Mouse (Mus musculus) bone marrow, adult 2 months (tissue): ENCODE data around the gene Efnb2. TPM values are rescaled to one million over a fixed set of nuclear protein-coding genes. Genes with fewer than 3 reads are reported as not detected.

ENCODE experiments used
- H3K27ac ChIP-seq: fragments of 200-500 bp; 2 replicates; pipeline ENCODE4 v1.5.1; 2012; ENCODE audit warnings: low read depth, mild to moderate bottlenecking, control low read depth, inconsistent platforms, low read length; ENCODE audit not compliant: control insufficient read depth, poor library complexity, insufficient read depth
- H3K4me1 ChIP-seq: fragments of 200-500 bp; 2 replicates; pipeline ENCODE4 v1.6.1; 2011; ENCODE audit warnings: low read length; ENCODE audit not compliant: control insufficient read depth, insufficient read depth
- H3K4me3 ChIP-seq: fragments of 200-500 bp; replicated peaks from 2 replicates; pipeline ENCODE3; 2011; ENCODE audit warnings: mild to moderate bottlenecking, low read depth, low read length, control low read depth; ENCODE audit not compliant: control insufficient read depth
- CTCF ChIP-seq: fragments of 200-500 bp; IDR thresholded peaks from 2 replicates; pipeline ENCODE4 v1.5.1; 2011; ENCODE audit warnings: low read length, control low read depth; ENCODE audit not compliant: control insufficient read depth, insufficient read depth
- POLR2A ChIP-seq: fragments of 200-500 bp; IDR thresholded peaks from 2 replicates; pipeline ENCODE4 v1.6.1; 2011; ENCODE audit warnings: low read depth, mild to moderate bottlenecking, control low read depth, low read length, borderline replicate concordance; ENCODE audit not compliant: control insufficient read depth
- WGBS: fragments of 180-500 bp; shearing (Covaris S2); methylation state at CpG from one replicate; pipeline ENCODE4 v1.1.7; 2018; 5-methylcytosine and 5-hydroxymethylcytosine counted together
- polyA plus RNA-seq: library from polyadenylated mRNA; stranded (reverse); fragments of >200 nt; gene quantifications from 2 replicates; pipeline ENCODE4 v1.2.4, GENCODE M21; 2011; ENCODE audit warnings: low replicate concordance; ENCODE audit not compliant: missing spikeins, insufficient read depth, insufficient read length

Gene Efnb2
- polyA plus RNA-seq, 1 experiment: 2.9 TPM

DNA sequence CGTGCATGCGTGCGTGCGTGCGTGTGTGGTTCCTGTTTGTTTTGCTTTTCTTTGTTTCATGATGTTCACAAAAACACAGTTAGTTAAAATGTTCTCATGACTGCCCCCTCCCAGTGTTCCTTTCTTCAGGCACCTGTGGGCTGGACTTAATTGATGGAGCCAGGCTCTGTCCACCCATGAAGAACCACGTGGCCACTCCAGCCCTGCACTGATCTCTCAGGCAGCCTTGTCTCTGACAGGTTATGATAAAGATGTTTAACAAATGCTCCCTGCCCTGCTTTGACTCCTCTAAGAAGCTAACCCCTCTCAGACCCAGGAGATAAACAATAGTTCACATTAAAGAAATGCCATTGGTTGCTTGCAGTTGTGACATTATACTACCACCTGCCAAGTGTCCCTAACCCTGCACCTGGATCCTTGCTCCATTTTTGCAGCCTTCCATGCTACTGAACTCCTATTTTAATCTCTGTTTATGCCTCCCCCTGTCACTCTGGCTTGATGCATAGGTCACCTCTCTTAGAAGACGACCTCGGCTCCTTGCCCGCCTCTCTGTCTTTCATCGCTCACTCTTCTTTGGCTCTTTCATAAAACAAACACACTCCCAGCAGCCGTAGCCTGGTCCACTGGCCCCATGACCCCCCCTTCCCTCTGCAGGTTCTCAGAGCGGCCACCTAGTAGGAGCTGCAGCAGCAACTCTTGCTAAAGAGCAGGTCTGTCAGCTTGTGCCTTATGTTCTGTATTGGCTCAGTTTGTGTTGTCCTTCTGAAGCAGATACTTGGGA, 65.0 kb downstream of the Efnb2 start:
- Histone ChIP-seq H3K4me3 (no peak overlapping the region), H3K27ac (no peak overlapping the region), H3K4me1 (no peaks in the 10 kb centered on the region)
- 87% methylated on average over 12 of the region's 12 CpGs for WGBS
- TF ChIP-seq POLR2A (no peak), CTCF (no peak)

DNA sequence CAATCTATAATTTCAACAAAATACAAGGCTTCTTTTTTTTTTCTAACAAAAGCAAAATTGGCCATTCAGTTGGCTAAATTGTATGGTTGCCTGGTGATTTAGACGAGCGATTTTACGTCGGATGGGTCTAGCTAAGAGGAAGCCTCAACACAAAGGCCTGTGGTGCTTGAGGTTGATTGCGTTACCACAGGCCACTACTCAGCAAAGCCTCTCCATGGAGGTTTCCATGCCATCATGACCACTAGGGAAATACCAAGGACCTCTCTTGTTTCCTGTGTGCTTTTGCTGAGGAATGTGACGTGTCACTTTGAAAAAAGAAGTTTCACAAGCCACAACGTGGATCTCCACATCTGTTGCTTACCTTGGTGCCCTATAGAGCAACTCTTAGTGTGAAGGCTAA, 67.2 kb downstream of the Efnb2 start:
- Histone ChIP-seq H3K4me1 (no peaks in the 10 kb centered on the region), H3K4me3 (no peak overlapping the region), H3K27ac (no peak overlapping the region)
- TF ChIP-seq CTCF (no peak), POLR2A (no peak)
- 5% methylated on average over 7 of the region's 7 CpGs for WGBS

DNA sequence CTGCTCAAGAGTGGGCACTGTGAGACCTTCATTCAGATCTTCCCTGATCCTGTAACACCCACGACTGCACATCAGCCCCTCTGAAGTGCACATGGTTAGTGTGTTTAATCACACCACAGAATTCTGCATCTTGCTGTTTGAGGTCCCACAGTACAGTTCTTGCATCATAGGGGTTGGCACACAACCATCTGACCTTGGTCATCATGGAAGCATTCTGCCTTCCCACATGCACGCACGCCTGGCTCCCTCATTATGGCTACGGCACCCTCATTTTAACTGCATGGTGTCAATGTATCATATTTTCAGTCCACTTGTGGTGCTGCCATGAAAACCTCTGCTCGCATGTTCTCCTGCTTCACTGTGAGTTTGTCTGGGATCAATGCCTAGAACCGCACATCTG, 67.7 kb downstream of the Efnb2 start:
- TF ChIP-seq CTCF: no peak
- TF ChIP-seq POLR2A: no peak
- no peaks in the 10 kb centered on the region for H3K4me1 ChIP-seq
- no peak overlapping the region for H3K27ac ChIP-seq
- no peak overlapping the region for H3K4me3 ChIP-seq
- WGBS: 72% methylated on average over 6 of the region's 6 CpGs

DNA sequence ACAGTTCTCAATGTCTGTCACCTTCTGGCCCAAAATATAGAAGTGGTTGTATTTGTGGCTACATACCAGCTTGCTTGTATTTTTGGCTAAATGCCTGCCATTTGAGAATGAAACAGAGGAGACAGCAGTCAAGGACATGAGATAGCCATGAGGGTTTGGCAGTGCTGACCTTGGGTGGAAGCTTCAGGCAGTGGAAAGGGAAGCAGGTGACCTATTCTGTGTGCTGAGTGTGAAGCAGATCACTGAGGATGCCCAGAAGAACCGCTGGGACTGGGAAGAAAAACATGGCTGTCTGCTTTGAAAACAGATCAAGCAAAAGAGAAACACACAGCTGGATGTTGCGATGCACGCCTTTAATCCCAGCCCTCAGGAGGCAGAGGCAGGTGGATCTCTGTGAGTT, 68.7 kb downstream of the Efnb2 start:
- Histone ChIP-seq H3K4me1 (no peaks in the 10 kb centered on the region), H3K27ac (no peak overlapping the region), H3K4me3 (no peak overlapping the region)
- no peak for TF ChIP-seq POLR2A
- no peak for TF ChIP-seq CTCF
- 77% methylated on average over 3 of the region's 3 CpGs for WGBS

DNA sequence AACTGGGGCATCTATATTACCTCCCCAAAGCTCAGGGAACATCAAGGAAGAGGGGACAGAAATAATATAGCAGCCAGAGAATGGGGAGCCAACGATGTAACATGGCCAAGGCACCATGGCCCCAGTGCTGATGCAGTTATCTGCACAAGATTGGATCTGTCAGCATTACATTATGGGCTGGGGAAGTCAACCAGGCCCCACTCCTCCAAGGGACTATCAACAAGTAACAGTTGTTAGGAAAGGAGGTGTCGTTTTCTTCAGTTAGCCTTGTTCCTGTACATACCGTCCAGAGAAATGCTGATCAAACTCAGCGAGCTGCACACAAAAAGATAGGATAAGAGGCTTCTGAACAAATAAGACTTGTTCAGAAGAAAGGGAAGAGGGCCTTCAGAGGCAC, 77.1 kb downstream of the Efnb2 start:
- Histone ChIP-seq H3K27ac (no peak overlapping the region), H3K4me3 (no peak overlapping the region), H3K4me1 (no peaks in the 10 kb centered on the region)
- WGBS: 78% methylated on average over 4 of the region's 4 CpGs
- TF ChIP-seq CTCF (no peak), POLR2A (no peak)

DNA sequence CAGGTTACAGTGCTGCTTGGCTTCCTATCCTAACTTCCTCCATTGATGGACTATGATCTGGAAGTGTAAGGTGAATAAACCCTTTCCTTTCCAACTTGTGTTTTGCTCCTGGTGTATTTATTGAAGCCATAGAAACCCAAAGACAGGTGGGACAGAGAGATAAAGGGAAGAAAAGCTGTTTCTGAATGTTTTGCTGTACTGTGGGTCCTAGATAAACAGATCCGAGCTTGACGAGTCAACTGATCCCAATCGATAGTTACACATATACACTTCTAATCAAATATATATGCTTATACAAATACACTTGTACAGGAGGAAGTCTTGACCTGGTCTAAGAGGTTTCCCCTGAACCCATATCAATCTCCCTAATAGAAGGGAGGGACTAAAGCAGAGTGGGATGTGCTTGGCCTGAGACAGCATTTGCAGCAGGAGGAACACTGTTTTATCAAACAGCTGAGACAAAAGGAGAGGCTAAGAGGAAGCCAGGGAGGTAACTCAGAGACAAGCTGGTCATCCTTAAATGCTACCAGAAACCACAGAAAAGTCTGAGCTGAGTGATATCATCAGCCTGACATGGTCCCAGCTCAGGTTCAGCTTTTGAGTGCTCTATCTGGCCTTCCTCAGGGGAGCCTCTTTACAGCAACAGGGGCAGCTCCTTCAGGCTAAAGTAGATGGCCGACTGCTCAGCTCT, 77.6 kb downstream of the Efnb2 start:
- Histone ChIP-seq H3K27ac (no peak overlapping the region), H3K4me3 (no peak overlapping the region), H3K4me1 (no peaks in the 10 kb centered on the region)
- TF ChIP-seq POLR2A (no peak), CTCF (no peak)
- 72% methylated on average over 4 of the region's 4 CpGs for whole genome bisulfite sequencing

DNA sequence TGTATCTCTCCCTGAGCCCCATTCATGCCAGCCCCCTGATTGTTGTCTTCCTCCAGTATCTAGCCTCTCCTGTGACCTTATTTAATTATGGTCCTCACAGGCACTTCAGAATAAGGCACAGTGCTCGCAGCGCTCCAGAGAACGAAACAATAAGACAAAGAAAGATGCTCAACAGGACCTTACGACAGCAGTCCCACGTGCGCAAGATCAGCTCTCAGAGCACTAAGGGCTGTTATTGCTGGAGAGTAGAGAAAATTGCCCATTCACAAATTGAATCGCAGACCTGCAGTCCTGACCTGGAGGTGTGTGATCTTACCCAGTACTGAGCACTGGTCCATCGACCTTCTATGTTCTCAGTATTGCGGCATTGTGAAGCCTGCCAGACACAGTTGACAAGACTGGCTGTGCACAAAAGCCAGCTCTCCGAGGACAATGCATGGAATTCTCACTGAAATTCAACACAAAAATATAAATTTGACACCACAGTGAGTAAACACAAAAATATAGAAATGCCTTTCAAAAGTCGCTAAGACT, 83.2 kb downstream of the Efnb2 start:
- H3K4me1 ChIP-seq: no peaks in the 10 kb centered on the region
- no peak overlapping the region for H3K27ac ChIP-seq
- WGBS: 89% methylated on average over 11 of the region's 11 CpGs
- no peak overlapping the region for H3K4me3 ChIP-seq
- no peak for TF ChIP-seq CTCF
- TF ChIP-seq POLR2A: no peak

DNA sequence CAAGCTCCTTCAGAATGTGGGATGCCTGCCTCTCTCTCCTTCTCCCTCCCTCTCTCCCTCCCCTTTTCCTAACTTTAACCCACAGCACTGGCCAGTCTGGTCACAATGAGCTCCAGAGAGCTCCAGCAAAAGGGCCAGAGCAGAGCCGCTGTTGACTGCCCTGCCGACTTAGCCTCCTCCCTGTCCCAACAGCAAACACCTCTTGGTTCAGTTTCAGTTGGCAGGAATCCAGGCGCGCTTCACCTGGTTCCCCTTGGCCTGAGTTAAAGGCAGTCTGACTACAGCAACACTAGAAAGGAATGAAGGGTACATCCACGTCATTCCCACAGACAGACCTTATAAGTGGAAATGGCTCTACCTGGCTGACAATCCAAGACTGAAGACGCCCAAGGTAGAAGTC, 84.2 kb downstream of the Efnb2 start:
- Histone ChIP-seq H3K4me3 (no peak overlapping the region), H3K27ac (no peak overlapping the region), H3K4me1 (no peaks in the 10 kb centered on the region)
- TF ChIP-seq CTCF: no peak
- no peak for TF ChIP-seq POLR2A
- 77% methylated on average over 6 of the region's 6 CpGs for WGBS
